Mouse (Mus musculus) layer of hippocampus, postnatal 10 days (tissue): Measurements from ENCODE around the gene Slx1b. TPM values are rescaled to one million over a fixed set of nuclear protein-coding genes. Genes with fewer than 3 reads are reported as not detected.
"Not testable (repeated sequence)": the region's sequence is repeated elsewhere in the genome, so short reads cannot be mapped to it uniquely, and the experiment has no call there.

ENCODE experiments used
- DNase-seq, 2 experiments: peaks; one replicate each; pipeline ENCODE4 v3.0.0; 2021; ENCODE audit warnings: low spot score in 2 of 2
- total RNA-seq, 2 experiments: library from RNA; stranded (reverse); gene quantifications; 2 replicates each; pipeline ENCODE4 v1.2.3; 2021

The Slx1b gene
- total RNA-seq, 2 experiments from 2014 or later, result 20.1 to 21.5 TPM

GRCm38 (mm10) chr7:126702861-126703756 lies 7.5 kb upstream of the Slx1b start:
- DNase-seq, result peak in 1 of 2 experiments; percentile 24

- peak in 1 of 2 experiments; percentile 9 for DNase-seq
These were observed 6.8 kb upstream of the Slx1b start for GRCm38 (mm10) chr7:126702358-126702757.

- DNase-seq, result peak in 1 of 2 experiments; percentile 11
These were observed 6.2 kb upstream of the Slx1b start for GRCm38 (mm10) chr7:126701559-126702357.

DNA sequence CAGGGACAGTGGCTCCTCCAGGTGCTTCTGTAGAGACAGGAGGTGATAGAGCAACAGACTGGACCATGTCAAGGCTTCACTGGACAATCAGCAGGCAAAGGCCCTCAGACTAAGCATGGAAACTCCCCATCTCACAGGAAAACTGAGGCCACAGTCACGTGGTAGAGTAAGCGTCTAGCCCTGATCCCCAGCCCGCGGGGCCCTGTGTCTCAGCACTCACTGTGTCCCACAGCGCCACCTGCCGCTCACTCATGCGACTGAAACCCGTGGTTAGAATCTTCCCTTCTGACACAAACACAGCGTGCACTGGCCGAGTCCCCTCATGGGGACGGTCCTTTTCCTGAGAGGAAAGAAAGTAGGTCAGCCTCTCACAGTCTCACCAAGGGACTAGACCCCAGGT lies 5.5 kb upstream of the Slx1b start:
- DNase-seq, result peak; percentile 95 to 96

- DNase-seq, result peak in 1 of 2 experiments; percentile 5
These were observed 4.8 kb upstream of the Slx1b start for GRCm38 (mm10) chr7:126700063-126701015.

DNA sequence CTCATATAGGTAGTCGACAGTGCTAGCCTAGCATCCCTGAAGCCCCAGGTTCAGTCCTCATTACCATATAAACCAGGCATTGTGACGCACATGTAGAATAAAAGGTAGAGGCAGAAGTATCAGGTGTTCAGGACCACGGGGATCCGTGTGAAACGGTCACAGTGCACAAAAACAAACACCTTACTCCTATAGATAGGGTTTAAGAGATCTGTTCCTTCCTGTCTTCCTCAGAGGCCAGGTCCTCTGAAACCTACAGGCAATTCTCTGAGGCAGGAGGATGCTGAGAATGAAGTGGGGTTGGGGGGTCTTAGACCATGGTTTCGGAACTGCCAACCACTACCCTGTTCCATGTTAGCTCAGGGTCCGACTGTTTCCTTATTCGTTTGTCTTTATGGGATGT lies 2.3 kb upstream of the Slx1b start:
- DNase-seq, result no peak

GRCm38 (mm10) chr7:126696886-126697285 lies 1.3 kb upstream of the Slx1b start:
- no peak for DNase-seq

GRCm38 (mm10) chr7:126696303-126696702 lies 719 bp upstream of the Slx1b start:
- no peak for DNase-seq

- no peak for DNase-seq
These were observed 373 bp downstream of the Slx1b start, which contains the start of gene Bola2 for GRCm38 (mm10) chr7:126695210-126695611. TSS of gene Bola2 (plus strand) at chr7:126695401.

DNA sequence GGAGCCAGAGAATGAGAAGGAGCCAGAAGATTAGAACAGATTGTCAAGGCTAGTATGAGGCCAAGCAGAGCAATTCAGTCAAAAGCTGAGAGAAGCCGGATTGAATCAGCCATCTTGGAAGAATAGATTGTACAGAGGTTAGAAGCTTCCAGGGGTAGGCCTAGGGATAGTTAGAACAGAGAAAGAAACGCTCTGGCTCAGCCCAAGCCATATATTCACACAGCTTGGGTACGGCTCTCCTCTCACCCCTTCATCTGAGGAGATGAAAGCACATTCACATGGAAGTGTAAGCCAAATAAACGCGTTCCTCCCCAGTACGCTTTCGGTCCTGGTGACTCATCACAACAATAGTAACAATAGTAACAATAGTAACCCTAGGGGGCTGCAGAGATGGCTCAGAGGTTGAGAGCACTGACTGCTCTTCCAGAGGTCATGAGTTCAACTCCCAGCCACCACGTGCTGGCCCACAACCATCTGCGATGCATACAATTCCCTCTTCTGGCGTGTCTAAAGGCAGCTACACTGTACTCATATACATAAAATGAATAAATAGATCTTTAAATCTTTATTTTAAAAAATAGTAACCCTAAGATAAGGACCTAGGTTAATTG lies 1.0 kb downstream of the Slx1b start:
- no peak for DNase-seq

- DNase-seq, result no peak
These were observed 1.8 kb downstream of the Slx1b start for GRCm38 (mm10) chr7:126693781-126694180.

DNA sequence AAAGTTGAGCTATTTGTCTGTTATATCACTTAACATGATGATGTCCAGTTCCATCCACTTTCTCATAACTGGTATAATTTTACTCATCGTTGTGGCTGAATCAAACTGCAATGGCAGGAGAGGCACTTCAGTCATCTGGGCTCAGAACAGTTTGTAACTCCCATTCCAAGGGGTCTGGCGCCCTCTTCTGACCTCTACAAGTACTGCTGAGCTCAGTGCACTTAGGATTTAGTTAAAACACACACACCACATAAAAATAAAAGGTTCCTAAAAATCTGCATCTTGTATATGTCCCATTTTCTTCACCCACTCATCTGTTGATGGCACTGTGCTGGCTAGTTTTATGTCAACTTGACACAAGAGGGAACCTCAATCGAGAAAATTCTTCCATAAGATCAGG lies 2.3 kb downstream of the Slx1b start:
- peak; percentile 90 to 91 for DNase-seq

- no peak for DNase-seq
These were observed 3.2 kb downstream of the Slx1b start for GRCm38 (mm10) chr7:126692426-126692825.

- DNase-seq, result no peak
These were observed 3.9 kb downstream of the Slx1b start for GRCm38 (mm10) chr7:126691676-126692075.

DNA sequence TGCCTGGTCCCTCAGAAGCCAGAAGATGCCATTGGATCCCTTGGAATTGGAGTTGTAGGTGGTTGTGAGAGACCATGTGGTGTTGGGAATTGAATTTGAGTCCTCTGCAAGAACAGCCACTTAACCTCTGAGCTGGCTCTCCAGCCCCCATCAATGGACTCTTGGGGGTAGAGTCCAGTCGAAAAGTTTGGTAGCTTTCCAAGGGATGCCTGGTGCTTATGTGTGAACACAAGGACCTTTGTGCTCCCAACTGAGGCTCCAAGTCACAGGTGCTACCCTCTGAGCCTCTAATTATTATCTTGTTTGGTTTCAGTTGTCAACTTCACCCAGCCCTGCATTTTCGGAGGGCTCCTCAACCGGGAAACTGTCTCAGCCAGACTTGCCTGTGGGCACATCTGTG lies 4.8 kb downstream of the Slx1b start:
- DNase-seq, result no peak

- DNase-seq, result no peak
These were observed 6.6 kb downstream of the Slx1b start for GRCm38 (mm10) chr7:126689021-126689420.

- not testable (repeated sequence) for DNase-seq
These were observed 7.4 kb downstream of the Slx1b start for GRCm38 (mm10) chr7:126688156-126688555.

DNA sequence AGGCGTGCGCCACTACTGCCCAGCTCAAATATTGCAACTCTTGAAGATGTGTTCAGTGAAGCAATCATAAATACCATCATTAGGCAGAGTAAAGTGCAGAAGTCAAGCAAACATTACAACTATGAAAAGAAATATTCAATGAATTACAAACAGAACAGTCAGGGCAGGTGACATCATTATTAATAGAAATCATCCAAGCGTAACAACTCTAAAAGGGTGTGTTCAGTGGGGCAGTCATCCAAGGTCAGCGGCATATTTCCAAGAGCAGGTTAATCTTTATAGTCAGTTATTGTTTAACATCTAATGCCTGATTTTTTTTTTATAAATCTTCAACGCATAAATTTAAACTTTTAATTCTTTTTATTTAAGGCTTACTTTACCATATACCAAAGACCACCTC lies 14.4 kb downstream of the Slx1b start:
- no peak for DNase-seq

- no peak for DNase-seq
These were observed 15.9 kb downstream of the Slx1b start for GRCm38 (mm10) chr7:126679683-126680082.

GRCm38 (mm10) chr7:126678545-126679341 lies 16.8 kb downstream of the Slx1b start:
- DNase-seq, result no peak
